Mouse (Mus musculus) frontal cortex, postnatal 36 days (tissue): ENCODE results near the gene Sbsn.

Source experiments
- DNase-seq, 2 experiments: peaks; one replicate each; pipeline ENCODE4 v3.0.0; 2022; ENCODE audit warnings: low spot score in 2 of 2

The Sbsn gene

GRCm38 (mm10) chr7:30757001-30757400 is 5.7 kb downstream of the Sbsn start:
- DNase-seq: no peak

- no peak for DNase-seq
These were observed 7.6 kb downstream of the Sbsn start for GRCm38 (mm10) chr7:30758853-30759252.

- no peak for DNase-seq
These were observed 10.6 kb downstream of the Sbsn start for GRCm38 (mm10) chr7:30761769-30762352.

- DNase-seq: no peak
These were observed 12.2 kb downstream of the Sbsn start, which contains the start of gene Dmkn for GRCm38 (mm10) chr7:30763456-30763855. Dmkn (plus strand) TSS chr7:30763756.

- DNase-seq: no peak
These were observed 13.9 kb downstream of the Sbsn start for GRCm38 (mm10) chr7:30765173-30765572.

GRCm38 (mm10) chr7:30766408-30766807 is 15.1 kb downstream of the Sbsn start:
- no peak for DNase-seq

GRCm38 (mm10) chr7:30769236-30769635 is 18.0 kb downstream of the Sbsn start:
- DNase-seq: no peak

- DNase-seq: no peak
These were observed 24.8 kb downstream of the Sbsn start for GRCm38 (mm10) chr7:30776104-30776503.

GRCm38 (mm10) chr7:30777081-30777579 is 25.9 kb downstream of the Sbsn start:
- no peak for DNase-seq

- no peak for DNase-seq
These were observed 26.6 kb downstream of the Sbsn start for GRCm38 (mm10) chr7:30777911-30778310.

- DNase-seq: no peak
These were observed 30.5 kb downstream of the Sbsn start for GRCm38 (mm10) chr7:30781792-30782191.

GRCm38 (mm10) chr7:30782658-30783057 is 31.4 kb downstream of the Sbsn start:
- DNase-seq: no peak

GRCm38 (mm10) chr7:30785154-30785553 is 33.9 kb downstream of the Sbsn start:
- no peak for DNase-seq

GRCm38 (mm10) chr7:30785721-30786546 is 34.7 kb downstream of the Sbsn start:
- DNase-seq: no peak

GRCm38 (mm10) chr7:30787377-30788022 is 36.2 kb downstream of the Sbsn start, which contains the start of gene Krtdap:
Krtdap (plus strand) TSS chr7:30787896.
- no peak for DNase-seq

- DNase-seq: no peak
These were observed 38.9 kb downstream of the Sbsn start for GRCm38 (mm10) chr7:30790141-30790540.

GRCm38 (mm10) chr7:30791921-30792320 is 40.6 kb downstream of the Sbsn start:
- DNase-seq: no peak

- no peak for DNase-seq
These were observed 43.6 kb downstream of the Sbsn start for GRCm38 (mm10) chr7:30794921-30795320.

GRCm38 (mm10) chr7:30796790-30797189 is 45.5 kb downstream of the Sbsn start:
- DNase-seq: peak in 1 of 2 experiments; percentile 65

- no peak for DNase-seq
These were observed 49.4 kb downstream of the Sbsn start for GRCm38 (mm10) chr7:30800653-30801052.

- DNase-seq: no peak
These were observed 52.0 kb downstream of the Sbsn start for GRCm38 (mm10) chr7:30803256-30803655.

GRCm38 (mm10) chr7:30804026-30804715 is 52.9 kb downstream of the Sbsn start:
- no peak for DNase-seq
